Mouse (Mus musculus) testis, adult 2 months (tissue): ENCODE measurements at regions not wholly inside any gene's neighbourhood (a gene's known extent, or its start where the extent isn't known, plus 50 kb on each side); places are given as distances from the start of the nearest gene placed in this dataset.

Experiments used
- CTCF ChIP-seq: fragments of 200-500 bp; IDR thresholded peaks from 2 replicates; pipeline ENCODE4 v1.5.1; 2012; ENCODE audit warnings: low read depth, mild to moderate bottlenecking, inconsistent platforms, low read length, moderate library complexity; ENCODE audit not compliant: control insufficient read depth, insufficient read depth, insufficient replicate concordance
- POLR2A ChIP-seq: fragments of 200-500 bp; IDR thresholded peaks from 2 replicates; pipeline ENCODE4 v1.6.1; 2012; ENCODE audit warnings: low read depth, mild to moderate bottlenecking, inconsistent platforms, low read length, moderate library complexity; ENCODE audit not compliant: control insufficient read depth

DNA sequence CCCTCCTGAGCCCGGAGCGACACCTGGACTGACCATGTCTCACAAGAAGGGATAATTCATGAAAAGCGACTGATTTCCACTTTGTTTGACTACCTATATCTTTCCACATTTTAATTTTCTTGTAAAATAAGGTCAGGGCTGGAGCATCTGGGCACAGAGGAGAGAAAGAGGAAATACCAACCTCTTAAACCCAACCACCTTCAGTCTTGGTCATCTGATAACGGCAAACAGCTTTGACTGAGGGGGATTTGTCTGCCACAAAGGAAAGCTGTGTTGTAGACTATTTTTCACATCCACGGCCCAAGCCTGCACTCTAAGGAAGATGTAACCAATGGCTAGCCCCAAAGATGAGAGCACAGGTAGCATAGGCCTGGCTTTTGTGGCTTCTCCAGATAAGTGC lies 101.4 kb upstream of the Prok2 start:
- TF ChIP-seq POLR2A (no peak), CTCF (no peak)
